Mouse (Mus musculus) C2C12 (cell line): ENCODE measurements around the gene Slc22a6.

Experiments used
- CEBPB ChIP-seq: IDR thresholded peaks from one replicate; pipeline ENCODE4 v1.6.1; 2011; ENCODE audit warnings: low read depth, mild to moderate bottlenecking, control low read depth, moderate library complexity
- CTCF ChIP-seq: IDR thresholded peaks from one replicate; pipeline ENCODE4 v1.5.1; 2011; ENCODE audit not compliant: control insufficient read depth, insufficient read depth, insufficient read length
- FOSL1 ChIP-seq: IDR thresholded peaks from one replicate; pipeline ENCODE4 v1.8.0; 2011; ENCODE audit warnings: mild to moderate bottlenecking, low read length; ENCODE audit not compliant: poor library complexity, insufficient read depth, severe bottlenecking
- MAX ChIP-seq: IDR thresholded peaks from one replicate; pipeline ENCODE4 v1.6.1; 2011; ENCODE audit warnings: mild to moderate bottlenecking, control low read depth
- MYOD1 ChIP-seq: IDR thresholded peaks from one replicate; pipeline ENCODE4 v1.6.1; 2011; ENCODE audit warnings: low read depth; ENCODE audit not compliant: control insufficient read depth, insufficient read length
- MYOG ChIP-seq: IDR thresholded peaks from one replicate; pipeline ENCODE4 v1.6.1; 2011; ENCODE audit not compliant: control insufficient read depth, insufficient read length; ENCODE audit errors: extremely low read depth
- USF1 ChIP-seq: IDR thresholded peaks from one replicate; pipeline ENCODE4 v1.6.1; 2011; ENCODE audit warnings: low read depth, mild to moderate bottlenecking, control low read depth, moderate library complexity

DNA sequence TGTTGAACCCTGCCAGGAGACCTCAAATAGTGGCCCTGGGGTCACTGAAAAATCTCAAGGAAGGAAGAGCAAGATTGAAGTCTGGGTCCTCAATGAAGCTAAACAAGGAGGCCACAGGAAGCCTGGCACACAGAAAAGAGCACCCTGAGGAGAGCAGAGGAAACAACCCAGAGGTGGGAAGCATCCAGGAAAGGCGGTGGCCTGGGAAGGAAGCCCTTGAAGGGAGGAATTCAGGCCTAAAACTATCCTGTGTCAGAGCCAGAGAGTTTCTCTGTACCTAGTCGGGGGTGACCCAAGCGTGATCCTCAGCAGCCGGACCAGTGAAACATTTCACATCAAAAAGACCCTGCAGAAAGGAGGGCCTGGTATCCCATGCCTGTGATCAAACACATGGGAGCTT is 38.5 kb downstream of the Slc22a6 start:
- no peak for TF ChIP-seq CTCF
- no peak for TF ChIP-seq USF1
- TF ChIP-seq CEBPB, result no peak
- no peak for TF ChIP-seq MAX
- no peak for TF ChIP-seq MYOG
- no peak for TF ChIP-seq MYOD1
- TF ChIP-seq FOSL1, result no peak
